14 mouse cellular contexts compared by ENCODE assay signal in genomic region chr12:12842247-12842957, GRCm38 (mm10).
A peak's percentile ranks its signal among the peaks of the same experiment; 100 is the strongest.
DNase-seq lines count a peak whose midpoint lies in the region; ATAC-seq lines count a peak whose summit lies in the region.
"Had no signal": no experiment of that assay in that cellular context is flagged by ENCODE, and none has a peak within 500 bp of the region (broad histone marks: within the 10 kb centered on the region; RNA-seq: fewer than 3 reads in every experiment).

No protein-coding gene starts in this region.

- no peak overlapping the region for H3K4me3 ChIP-seq in intestine, embryonic 16.5 days (ENCODE audit: low read length)
- no peak overlapping the region for H3K4me3 ChIP-seq in intestine, embryonic 15.5 days (replicated peaks)
- H3K4me3 ChIP-seq in embryonic facial prominence, embryonic 14.5 days (ENCODE audit: low read depth, low read length): no peak overlapping the region
- no peak overlapping the region for H3K4me3 ChIP-seq in midbrain, embryonic 12.5 days

- H3K9me3 ChIP-seq in intestine, embryonic 16.5 days (ENCODE audit: control insufficient read depth, low read length): no peaks in the 10 kb centered on the region
- H3K9me3 ChIP-seq in intestine, embryonic 15.5 days: no peaks in the 10 kb centered on the region
- H3K9me3 ChIP-seq in embryonic facial prominence, embryonic 14.5 days (ENCODE audit: control insufficient read depth, low read length): no peaks in the 10 kb centered on the region
- no peaks in the 10 kb centered on the region for H3K9me3 ChIP-seq in midbrain, embryonic 12.5 days

- ATAC-seq in intestine, embryonic 16.5 days: peak; percentile 42; the same call in 1 of the 2 replicates
- no peak; the same call in 1 of the 2 replicates for ATAC-seq in intestine, embryonic 15.5 days
- ATAC-seq in embryonic facial prominence, embryonic 14.5 days (ENCODE audit: low read depth): peak; percentile 9; the same call in 1 of the 2 replicates
- ATAC-seq in midbrain, embryonic 12.5 days (ENCODE audit: low FRiP score, low read depth): no peak
- ATAC-seq in CD4-positive, CD25-positive, alpha-beta regulatory T cell, adult 4 months: no peak
- ATAC-seq: Patski had no signal

- H3K27me3 ChIP-seq in intestine, embryonic 16.5 days (replicated peaks; ENCODE audit: control insufficient read depth, insufficient read depth, low read length): no peaks in the 10 kb centered on the region
- no peaks in the 10 kb centered on the region for H3K27me3 ChIP-seq in intestine, embryonic 15.5 days (replicated peaks)
- no peaks in the 10 kb centered on the region for H3K27me3 ChIP-seq in embryonic facial prominence, embryonic 14.5 days (replicated peaks; ENCODE audit: control insufficient read depth, insufficient read depth, low read length)
- peaks cover 15% of the 10 kb centered on the region; the same call in 1 of the 2 replicates for H3K27me3 ChIP-seq in midbrain, embryonic 12.5 days
- H3K27me3 ChIP-seq: Patski had no signal

- 29% methylated on average over 17 of the region's 17 CpGs for WGBS in intestine, embryonic 16.5 days
- WGBS in intestine, embryonic 15.5 days: 33% methylated on average over 17 of the region's 17 CpGs
- WGBS in embryonic facial prominence, embryonic 14.5 days: 35% methylated on average over 17 of the region's 17 CpGs
- WGBS in midbrain, embryonic 12.5 days: 32% methylated on average over 17 of the region's 17 CpGs

- no peak overlapping the region for H3K9ac ChIP-seq in intestine, embryonic 16.5 days (ENCODE audit: low read depth, low read length)
- no peak overlapping the region for H3K9ac ChIP-seq in intestine, embryonic 15.5 days
- H3K9ac ChIP-seq in embryonic facial prominence, embryonic 14.5 days (ENCODE audit: low read depth, low read length): no peak overlapping the region
- H3K9ac ChIP-seq in midbrain, embryonic 12.5 days (replicated peaks): no peak overlapping the region

- no peak overlapping the region for H3K27ac ChIP-seq in intestine, embryonic 16.5 days (ENCODE audit: low read length)
- H3K27ac ChIP-seq in intestine, embryonic 15.5 days: no peak overlapping the region
- no peak overlapping the region for H3K27ac ChIP-seq in embryonic facial prominence, embryonic 14.5 days (replicated peaks; ENCODE audit: low read depth, low read length)
- no peak overlapping the region for H3K27ac ChIP-seq in midbrain, embryonic 12.5 days (replicated peaks)

- peaks cover 12% of the 10 kb centered on the region for H3K4me1 ChIP-seq in intestine, embryonic 16.5 days (ENCODE audit: control insufficient read depth, insufficient read depth, low read length)
- H3K4me1 ChIP-seq in intestine, embryonic 15.5 days (replicated peaks): peaks cover 10% of the 10 kb centered on the region
- H3K4me1 ChIP-seq in embryonic facial prominence, embryonic 14.5 days (ENCODE audit: control insufficient read depth, insufficient read depth, low read length): peaks cover 13% of the 10 kb centered on the region
- H3K4me1 ChIP-seq in midbrain, embryonic 12.5 days: peaks cover 23% of the 10 kb centered on the region

- H3K4me2 ChIP-seq in intestine, embryonic 16.5 days (ENCODE audit: low read depth, low read length): no peak overlapping the region
- H3K4me2 ChIP-seq in intestine, embryonic 15.5 days (replicated peaks): no peak overlapping the region
- 0 out of 2 replicates have a peak overlapping the region, but pooled peaks have one; percentile 10 for H3K4me2 ChIP-seq in embryonic facial prominence, embryonic 14.5 days (ENCODE audit: low read depth, low read length)
- H3K4me2 ChIP-seq in midbrain, embryonic 12.5 days (replicated peaks): peak overlapping the region; percentile 15

- DNase-seq in embryo, embryonic 10 days (ENCODE audit: low spot score): peak; percentile 67
- peak; percentile 47 for DNase-seq in embryonic facial prominence, embryonic 14.5 days (ENCODE audit: low spot score)
- no peak for DNase-seq in cerebellum, adult 11-12 months
- DNase-seq in thymus, postnatal 14 days: no peak
- DNase-seq: adrenal gland, postnatal 10 days; cerebellum, adult 11 months; gastrocnemius, postnatal 25 days; layer of hippocampus, adult 9-11 months; lung, postnatal 10 days had no signal

- H3K36me3 ChIP-seq in intestine, embryonic 16.5 days (ENCODE audit: control insufficient read depth, insufficient read depth, low read length): no peaks in the 10 kb centered on the region
- no peaks in the 10 kb centered on the region for H3K36me3 ChIP-seq in intestine, embryonic 15.5 days
- no peaks in the 10 kb centered on the region for H3K36me3 ChIP-seq in embryonic facial prominence, embryonic 14.5 days (ENCODE audit: control insufficient read depth, insufficient read depth, low read length)
- H3K36me3 ChIP-seq in midbrain, embryonic 12.5 days: no peaks in the 10 kb centered on the region

Comparison
In these comparisons a context has a peak if more than half of its experiments do, and no peak if none do; other contexts are left out.
1. ATAC-seq: peak in intestine, embryonic 16.5 days (single experiment) and embryonic facial prominence, embryonic 14.5 days (single experiment); none in intestine, embryonic 15.5 days (single experiment), midbrain, embryonic 12.5 days (single experiment) and CD4-positive, CD25-positive, alpha-beta regulatory T cell, adult 4 months (single experiment).
2. H3K4me2 ChIP-seq: peak in embryonic facial prominence, embryonic 14.5 days (single experiment) and midbrain, embryonic 12.5 days (single experiment); none in intestine, embryonic 16.5 days (single experiment) and intestine, embryonic 15.5 days (single experiment).
3. DNase-seq: peak in embryo, embryonic 10 days (single experiment) and embryonic facial prominence, embryonic 14.5 days (single experiment); none in cerebellum, adult 11-12 months (single experiment) and thymus, postnatal 14 days (single experiment).